28 mouse cellular contexts compared by ENCODE assay signal in the genomic region with DNA sequence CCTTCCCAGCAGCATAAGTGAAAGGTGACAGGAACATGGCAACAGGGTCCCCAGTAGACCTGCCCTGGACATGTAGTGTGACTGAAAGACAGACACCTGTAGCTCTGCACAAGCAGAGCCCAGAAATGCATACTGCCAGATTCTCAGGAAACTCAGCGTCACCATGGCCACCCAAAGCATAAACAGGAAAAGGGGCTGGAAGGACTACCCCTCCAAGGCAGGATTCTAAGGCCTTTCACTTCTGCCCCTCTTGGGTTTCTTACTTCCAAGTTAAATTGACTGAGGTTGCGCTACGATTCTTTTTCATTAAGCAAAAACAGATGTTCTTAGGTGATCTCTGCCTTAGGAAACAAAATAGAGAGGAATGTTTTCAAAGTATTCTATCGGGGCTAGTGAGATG.
DNase-seq lines count a peak whose midpoint lies in the region; ATAC-seq and TF ChIP-seq lines count a peak whose summit lies in the region.
"Had no signal": no experiment of that assay in that cellular context is flagged by ENCODE, and none has a peak within 500 bp of the region (broad histone marks: within the 10 kb centered on the region; RNA-seq: fewer than 3 reads in every experiment).

No protein-coding gene starts in this region.

- H3K27ac ChIP-seq in testis, adult 2 months (ENCODE audit: control insufficient read depth, insufficient read depth, low read depth, low read length): no peak overlapping the region
- no peak overlapping the region for H3K27ac ChIP-seq in embryonic facial prominence, embryonic 11.5 days (replicated peaks; ENCODE audit: low read depth, low read length)
- no peak overlapping the region for H3K27ac ChIP-seq in limb, embryonic 10.5 days
- H3K27ac ChIP-seq: embryonic facial prominence, embryonic 15.5 days; forebrain, embryonic 10.5 days; forebrain, embryonic 15.5 days; hindbrain, embryonic 12.5 days; limb, embryonic 12.5 days; liver, embryonic 13.5 days; midbrain, embryonic 10.5 days; midbrain, embryonic 15.5 days had no signal

- no peak overlapping the region for H3K9ac ChIP-seq in embryonic facial prominence, embryonic 11.5 days (replicated peaks; ENCODE audit: low read length)
- H3K9ac ChIP-seq: embryonic facial prominence, embryonic 15.5 days; forebrain, embryonic 15.5 days; hindbrain, embryonic 12.5 days; limb, embryonic 12.5 days; liver, embryonic 13.5 days; midbrain, embryonic 15.5 days had no signal

- H3K4me1 ChIP-seq in testis, adult 2 months (ENCODE audit: control insufficient read depth, insufficient read depth, low read length): no peaks in the 10 kb centered on the region
- no peaks in the 10 kb centered on the region for H3K4me1 ChIP-seq in embryonic facial prominence, embryonic 11.5 days (ENCODE audit: control insufficient read depth, insufficient read depth, low read length)
- H3K4me1 ChIP-seq in limb, embryonic 10.5 days: peaks cover 13% of the 10 kb centered on the region
- H3K4me1 ChIP-seq: embryonic facial prominence, embryonic 15.5 days; forebrain, embryonic 15.5 days; hindbrain, embryonic 12.5 days; liver, embryonic 13.5 days; midbrain, embryonic 10.5 days; midbrain, embryonic 15.5 days had no signal

- WGBS in embryonic facial prominence, embryonic 11.5 days: 37% methylated on average over 4 of the region's 4 CpGs
- WGBS in limb, embryonic 10.5 days: 36% methylated on average over 4 of the region's 4 CpGs

- H3K9me3 ChIP-seq in embryonic facial prominence, embryonic 11.5 days (replicated peaks; ENCODE audit: control insufficient read depth, low read length): no peaks in the 10 kb centered on the region
- no peaks in the 10 kb centered on the region for H3K9me3 ChIP-seq in limb, embryonic 10.5 days (replicated peaks)
- H3K9me3 ChIP-seq: embryonic facial prominence, embryonic 15.5 days; forebrain, embryonic 10.5 days; forebrain, embryonic 15.5 days; hindbrain, embryonic 12.5 days; limb, embryonic 12.5 days; liver, embryonic 13.5 days; midbrain, embryonic 10.5 days; midbrain, embryonic 15.5 days had no signal

- no peaks in the 10 kb centered on the region for H3K27me3 ChIP-seq in testis, adult 2 months (ENCODE audit: control insufficient read depth, insufficient read depth, low read length)
- H3K27me3 ChIP-seq in embryonic facial prominence, embryonic 11.5 days (ENCODE audit: control insufficient read depth, insufficient read depth, low read length): no peaks in the 10 kb centered on the region
- H3K27me3 ChIP-seq in limb, embryonic 10.5 days (ENCODE audit: low read depth, poor library complexity, severe bottlenecking): no peaks in the 10 kb centered on the region
- H3K27me3 ChIP-seq: embryonic facial prominence, embryonic 15.5 days; forebrain, embryonic 15.5 days; hindbrain, embryonic 12.5 days; limb, embryonic 12.5 days; liver, embryonic 13.5 days; midbrain, embryonic 15.5 days had no signal

- H3K4me3 ChIP-seq in testis, adult 2 months (ENCODE audit: control insufficient read depth, low read depth, low read length): peak overlapping the region; percentile 52
- no peak overlapping the region for H3K4me3 ChIP-seq in embryonic facial prominence, embryonic 11.5 days (ENCODE audit: low read depth, low read length)
- H3K4me3 ChIP-seq in limb, embryonic 10.5 days: no peak overlapping the region
- H3K4me3 ChIP-seq: embryonic facial prominence, embryonic 15.5 days; forebrain, embryonic 10.5 days; forebrain, embryonic 15.5 days; hindbrain, embryonic 12.5 days; limb, embryonic 12.5 days; liver, embryonic 13.5 days; midbrain, embryonic 10.5 days; midbrain, embryonic 15.5 days had no signal

- no peak for ATAC-seq in embryonic facial prominence, embryonic 11.5 days (replicated peaks; ENCODE audit: insufficient number of reproducible peaks, low FRiP score, low TSS enrichment, low read depth)
- ATAC-seq in activated CD4-positive, CD25-positive, alpha-beta regulatory T cell, adult 4 months: no peak
- ATAC-seq: CD4-positive, CD25-positive, alpha-beta regulatory T cell, adult 4 months; forebrain, embryonic 15.5 days; intestine, embryonic 16.5 days; midbrain, embryonic 15.5 days had no signal

- DNase-seq in testis, postnatal 10 days (ENCODE audit: low spot score): no peak
- peak; percentile 69 for DNase-seq in embryonic facial prominence, embryonic 11.5 days (ENCODE audit: low spot score)
- peak; percentile 35 for DNase-seq in limb, embryonic 10.5 days (ENCODE audit: low spot score)
- DNase-seq in adrenal gland, postnatal 14 days: no peak
- DNase-seq in right cerebral cortex, adult 2 months (ENCODE audit: low spot score in 2 of 2): no peak
- DNase-seq: adrenal gland, postnatal 36 days; cerebellum, adult 18-20 months; cerebellum, postnatal 10 days; gastrocnemius, postnatal 10 days; heart, postnatal 14 days; kidney, adult 8-10 months; kidney, postnatal 10 days; layer of hippocampus, adult 9-11 months; liver, embryonic 13.5 days; lung, adult 18-20 months; lung, postnatal 14 days; thymus, postnatal 14 days had no signal

- H3K4me2 ChIP-seq in embryonic facial prominence, embryonic 11.5 days (ENCODE audit: low read depth, low read length): no peak overlapping the region
- H3K4me2 ChIP-seq: embryonic facial prominence, embryonic 15.5 days; forebrain, embryonic 15.5 days; hindbrain, embryonic 12.5 days; limb, embryonic 12.5 days; liver, embryonic 13.5 days; midbrain, embryonic 15.5 days had no signal

- no peak for TF ChIP-seq CTCF in testis, adult 2 months (IDR thresholded peaks at IDR 0.05; ENCODE audit: control insufficient read depth, insufficient read depth, insufficient replicate concordance, low read depth, low read length)

- no peak for TF ChIP-seq POLR2A in testis, adult 2 months (IDR thresholded peaks at IDR 0.05; ENCODE audit: control insufficient read depth, low read depth, low read length)

- H3K36me3 ChIP-seq in testis, adult 2 months (ENCODE audit: control insufficient read depth, insufficient read depth, low read length): no peaks in the 10 kb centered on the region
- H3K36me3 ChIP-seq in embryonic facial prominence, embryonic 11.5 days (replicated peaks; ENCODE audit: control insufficient read depth, insufficient read depth, low read depth, low read length): no peaks in the 10 kb centered on the region
- no peaks in the 10 kb centered on the region for H3K36me3 ChIP-seq in limb, embryonic 10.5 days
- H3K36me3 ChIP-seq: embryonic facial prominence, embryonic 15.5 days; forebrain, embryonic 10.5 days; forebrain, embryonic 15.5 days; hindbrain, embryonic 12.5 days; limb, embryonic 12.5 days; liver, embryonic 13.5 days; midbrain, embryonic 10.5 days; midbrain, embryonic 15.5 days had no signal

Comparison
In these comparisons a context has a peak if more than half of its experiments do, and no peak if none do; other contexts are left out.
1. DNase-seq: peak in embryonic facial prominence, embryonic 11.5 days (single experiment) and limb, embryonic 10.5 days (single experiment); none in testis, postnatal 10 days (single experiment), adrenal gland, postnatal 14 days (single experiment) and right cerebral cortex, adult 2 months (0 of 2).